Mouse (Mus musculus) B cell, adult 67 days (primary cell): ENCODE results near the gene Ormdl2. TPM values are rescaled to one million over a fixed set of nuclear protein-coding genes. Genes with fewer than 3 reads are reported as not detected.

ENCODE experiments used
- total RNA-seq, 2 experiments: library from RNA; stranded (reverse); gene quantifications; 4 replicates each; pipeline ENCODE4 v1.2.4; 2023

The Ormdl2 gene
- total RNA-seq: 10 to 100 TPM; 21.2 to 25.7 TPM

DNA sequence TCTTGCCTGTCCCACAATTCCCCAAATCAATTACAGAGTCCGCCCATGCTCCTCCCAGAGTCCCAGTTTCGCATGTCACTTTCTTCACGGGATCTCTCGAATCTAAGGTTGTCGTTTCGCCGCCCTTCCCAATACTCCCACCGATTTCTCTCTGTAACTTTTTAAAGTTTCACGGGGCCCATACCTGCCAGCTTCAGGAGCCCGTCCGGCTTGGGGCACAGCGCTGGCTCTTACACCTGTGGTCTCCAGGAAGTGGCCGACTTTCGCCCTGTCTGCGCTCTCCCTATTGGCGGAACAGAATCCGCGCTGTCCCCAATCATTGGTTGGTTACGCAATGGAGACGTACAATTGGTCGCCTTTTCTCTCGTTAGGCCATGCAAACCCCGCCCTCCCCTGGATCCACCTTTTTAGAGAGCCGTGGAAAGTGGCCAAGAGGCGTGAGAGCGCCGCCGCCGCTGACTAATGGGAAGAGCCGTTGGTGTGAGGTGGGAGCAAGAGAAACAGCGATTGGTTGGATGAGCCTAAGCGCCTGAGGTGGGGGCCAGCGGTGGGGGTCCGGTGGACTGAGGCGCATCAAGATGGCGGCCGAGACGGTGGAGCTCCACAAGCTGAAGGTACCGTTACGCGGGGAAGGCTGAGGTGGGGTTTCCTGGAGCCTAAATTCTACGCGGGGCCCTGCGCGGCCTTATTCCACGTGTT, at the start of gene Ormdl2:
TSS of gene Ormdl2 (minus strand) at position 288 of the 699 bp plus-strand sequence.

GRCm38 (mm10) chr10:128817033-128817432, 4.4 kb downstream of the Ormdl2 start, which contains the start of gene Sarnp:
Gene Sarnp (plus strand): TSS chr10:128817333.

DNA sequence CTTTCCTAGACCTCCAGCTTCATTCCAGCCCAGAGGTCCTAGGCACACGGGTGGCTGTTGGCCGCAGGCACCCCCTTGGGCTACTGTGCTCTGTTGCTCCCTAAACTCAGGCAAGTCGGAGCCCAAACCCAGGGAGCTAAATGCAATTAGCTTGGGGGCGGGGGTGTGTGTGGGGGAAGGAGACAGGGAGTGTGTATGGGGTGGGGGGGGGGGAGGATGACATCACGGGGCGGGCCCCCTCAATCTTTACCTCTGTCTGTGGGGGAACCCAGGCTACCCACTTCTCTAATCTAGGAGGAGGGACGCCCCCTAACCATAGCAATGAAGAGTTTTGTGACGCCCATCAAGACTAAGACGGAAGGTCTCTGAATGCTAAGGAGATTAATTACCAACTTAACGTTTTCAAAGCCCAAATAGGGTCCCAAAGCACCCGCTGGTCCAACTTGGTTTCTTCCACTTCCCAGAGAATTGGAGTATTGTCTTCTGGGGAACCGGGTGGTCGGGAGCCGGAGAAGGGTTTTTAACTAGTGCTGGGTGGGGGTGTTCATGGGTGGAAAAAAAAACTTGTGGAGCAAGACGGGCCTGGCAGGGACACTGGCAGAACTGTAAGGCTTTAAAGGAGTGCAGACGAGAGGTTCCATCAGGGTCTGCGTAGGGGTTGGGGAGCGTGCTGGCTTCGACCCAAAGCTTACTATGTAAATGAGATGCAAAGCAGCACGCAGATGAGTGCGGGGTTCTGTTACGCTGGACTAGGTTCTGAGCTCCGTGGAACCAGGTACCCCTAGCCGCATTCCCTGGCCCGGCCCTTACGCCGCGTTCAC, 17.0 kb downstream of the Ormdl2 start, which contains the start of gene Tmem198b:
TSS of gene Tmem198b (minus strand) at position 100 of the 821 bp plus-strand sequence.

GRCm38 (mm10) chr10:128803771-128804270, 17.6 kb downstream of the Ormdl2 start, which contains the start of gene Dnajc14:
Gene Dnajc14 (plus strand): TSS chr10:128804062.

GRCm38 (mm10) chr10:128790398-128791124, 30.9 kb downstream of the Ormdl2 start, which contains the start of gene Mmp19:
Gene Mmp19 (plus strand): TSS chr10:128790910.

Other genes starting within 250 kb of the Ormdl2 start
- 1 to 10 TPM; 1.2 to 1.3 TPM for gene Erbb3, start 232.0 kb downstream of the Ormdl2 start, total RNA-seq
- 1,000 to 10,000 TPM; 1,119 to 1,137 TPM for gene Rps26, start 194.9 kb downstream of the Ormdl2 start, total RNA-seq
- under 1 TPM in 1 of 2 experiments, not detected in 1; 0.32 TPM for gene Ikzf4, start 175.7 kb downstream of the Ormdl2 start, total RNA-seq
- gene Suox, start 147.6 kb downstream of the Ormdl2 start, total RNA-seq: 10 to 100 TPM in 1 of 2 experiments, 1 to 10 TPM in 1; 8.6 to 10.1 TPM
- gene Rab5b, start 125.4 kb downstream of the Ormdl2 start, total RNA-seq: 10 to 100 TPM; 71.4 to 72.8 TPM
- gene Pmel, start 117.5 kb downstream of the Ormdl2 start, total RNA-seq: 1 to 10 TPM in 1 of 2 experiments, under 1 TPM in 1; 0.87 to 1.2 TPM
- 10 to 100 TPM; 56.7 to 61.7 TPM for gene Cdk2, start 116.6 kb downstream of the Ormdl2 start, total RNA-seq
- gene Dgka, start 76.8 kb downstream of the Ormdl2 start, total RNA-seq: 100 to 1,000 TPM; 188 to 201 TPM
- 10 to 100 TPM; 46.2 to 59.0 TPM for gene Pym1, start 73.8 kb downstream of the Ormdl2 start, total RNA-seq
- gene Mmp19, start 30.7 kb downstream of the Ormdl2 start, total RNA-seq: not detected
- 10 to 100 TPM; 70.8 to 83.4 TPM for gene Dnajc14, start 17.6 kb downstream of the Ormdl2 start, total RNA-seq
- gene Tmem198b, start 17.3 kb downstream of the Ormdl2 start, total RNA-seq: 10 to 100 TPM; 18.4 to 18.7 TPM
- gene Sarnp, start 4.3 kb downstream of the Ormdl2 start, total RNA-seq: 10 to 100 TPM; 55.1 to 57.0 TPM
- gene Gdf11, start 70.1 kb upstream of the Ormdl2 start, total RNA-seq: 10 to 100 TPM; 53.2 to 61.2 TPM
- 1 to 10 TPM; 1.2 to 1.7 TPM for gene Cd63, start 79.3 kb upstream of the Ormdl2 start, total RNA-seq
- gene Rdh5, start 101.2 kb upstream of the Ormdl2 start, total RNA-seq: 1 to 10 TPM; 6.5 to 8.2 TPM
- 10 to 100 TPM; 67.9 to 70.9 TPM for gene Bloc1s1, start 102.4 kb upstream of the Ormdl2 start, total RNA-seq
- gene Itga7, start 112.2 kb upstream of the Ormdl2 start, total RNA-seq: under 1 TPM in 1 of 2 experiments, not detected in 1; 0.26 TPM
- not detected for gene Mettl7b, start 139.3 kb upstream of the Ormdl2 start, total RNA-seq
- not detected for gene Olfr9, start 167.8 kb upstream of the Ormdl2 start, total RNA-seq
- gene Olfr763, start 189.1 kb upstream of the Ormdl2 start, total RNA-seq: not detected
- gene Olfr764-ps1, start 218.3 kb upstream of the Ormdl2 start, total RNA-seq: not detected
- not detected for gene Olfr765, start 228.4 kb upstream of the Ormdl2 start, total RNA-seq
- gene Olfr766-ps1, start 247.3 kb upstream of the Ormdl2 start, total RNA-seq: not detected